Mouse (Mus musculus): ENCODE measurements around the gene Entr1. TPM values are rescaled to one million over a fixed set of nuclear protein-coding genes. Genes with fewer than 3 reads are reported as not detected.
A peak's percentile ranks its signal among the peaks of the same experiment; 100 is the strongest.

Gene Entr1
- polyA plus RNA-seq, 1 experiment from 2014 or later, result 52.6 TPM

DNA sequence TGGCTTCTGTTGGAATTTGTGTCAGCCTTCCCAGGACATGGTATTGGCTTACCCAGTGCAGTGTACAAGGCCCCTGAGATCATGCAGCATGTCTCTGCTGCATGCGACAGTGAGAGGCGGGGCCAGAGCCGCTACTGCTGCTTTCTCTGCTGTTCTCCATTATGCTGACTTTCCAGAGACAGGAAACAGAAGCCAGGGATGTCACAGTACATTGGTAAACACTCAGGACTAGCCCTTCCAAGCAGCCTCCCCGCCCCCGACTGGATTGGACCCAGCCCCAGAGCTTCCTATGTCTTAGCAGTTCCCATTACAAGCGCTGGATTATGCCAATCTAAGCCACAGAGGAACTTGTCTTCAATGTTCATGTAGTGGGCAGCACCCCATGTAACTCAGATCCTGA, 40.9 kb downstream of the Entr1 start:
- DNase-seq (ENCODE audit: low spot score) (no peak), ATAC-seq (ENCODE audit: low FRiP score, low TSS enrichment) (no peak)
- peaks cover 5% of the 10 kb centered on the region; the same call in 1 of the 2 replicates for H3K36me3 ChIP-seq (ENCODE audit: control insufficient read depth, insufficient read depth, low read length)
- no peak overlapping the region for H3K4me3 ChIP-seq (ENCODE audit: low read depth, low read length)
- H3K27me3 ChIP-seq (ENCODE audit: control insufficient read depth, insufficient read depth, low read length), result no peaks in the 10 kb centered on the region
- WGBS, result 43% methylated on average over 6 of the region's 6 CpGs
- H3K9ac ChIP-seq (ENCODE audit: low read length), result no peak overlapping the region
- H3K4me1 ChIP-seq (replicated peaks; ENCODE audit: control insufficient read depth, insufficient read depth), result no peaks in the 10 kb centered on the region; the same call in 1 of the 2 replicates
- H3K9me3 ChIP-seq (ENCODE audit: control insufficient read depth, low read length), result no peaks in the 10 kb centered on the region
- no peak overlapping the region for H3K4me2 ChIP-seq (replicated peaks; ENCODE audit: low read depth)
- peak overlapping the region; percentile 35; the same call in 1 of the 2 replicates for H3K27ac ChIP-seq (replicated peaks)
- no peak for TF ChIP-seq EP300 (optimal IDR thresholded peaks at IDR 0.05)
- TF ChIP-seq CTCF (IDR thresholded peaks at IDR 0.05; ENCODE audit: low read depth), result no peak

DNA sequence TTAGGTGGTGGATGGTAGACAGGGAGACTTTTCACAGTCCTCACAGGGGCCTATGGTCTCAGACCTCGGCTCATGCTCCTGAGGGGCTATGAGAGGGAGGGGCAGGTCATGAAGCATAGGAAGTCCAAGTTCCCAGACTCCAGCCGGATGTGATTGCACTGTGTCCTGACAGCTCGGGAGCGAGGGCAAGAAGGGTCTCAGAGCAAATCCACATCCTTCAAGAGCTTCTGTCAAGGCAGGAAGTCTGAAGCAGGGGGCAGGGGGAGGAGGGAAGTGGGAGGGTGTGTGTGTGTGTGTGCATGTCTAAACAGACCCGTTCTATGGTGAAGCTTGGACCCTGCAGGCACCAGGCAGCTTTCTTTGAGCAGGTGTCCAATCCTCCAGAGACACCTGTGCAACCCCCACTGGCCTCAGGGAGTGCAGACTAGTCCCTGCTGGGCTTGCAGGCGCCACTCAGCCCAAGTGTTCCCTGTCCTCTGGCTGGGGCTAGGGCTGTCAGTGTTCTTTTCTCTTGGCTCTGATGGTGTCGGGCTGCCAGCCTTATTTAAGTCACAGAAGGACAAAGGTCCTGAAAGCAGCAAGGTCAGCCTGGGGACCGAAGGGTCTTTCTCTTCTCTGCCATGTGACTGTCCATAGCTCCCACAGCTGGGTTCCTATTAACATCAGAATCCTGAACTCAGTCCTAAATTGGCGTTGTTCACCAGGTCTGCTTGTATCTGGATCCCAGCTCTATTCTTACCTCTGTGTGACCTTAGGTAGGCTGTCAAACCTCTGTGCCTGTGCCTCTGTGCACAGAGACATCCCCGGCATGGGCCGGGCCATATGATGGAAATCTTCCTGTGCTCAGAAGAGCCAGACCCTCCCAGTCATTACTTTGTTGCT, 46.3 kb downstream of the Entr1 start:
- Histone ChIP-seq H3K36me3 (ENCODE audit: control insufficient read depth, insufficient read depth, low read length) (peaks cover 5% of the 10 kb centered on the region; the same call in 1 of the 2 replicates), H3K27me3 (ENCODE audit: control insufficient read depth, insufficient read depth, low read length) (no peaks in the 10 kb centered on the region), H3K4me2 (replicated peaks; ENCODE audit: low read depth) (no peak overlapping the region; the same call in 1 of the 2 replicates), H3K4me1 (replicated peaks; ENCODE audit: control insufficient read depth, insufficient read depth) (peaks cover 3% of the 10 kb centered on the region), H3K9ac (ENCODE audit: low read length) (peak overlapping the region; percentile 35; the same call in 1 of the 2 replicates), H3K27ac (replicated peaks) (peak overlapping the region; percentile 81), H3K9me3 (ENCODE audit: control insufficient read depth, low read length) (no peaks in the 10 kb centered on the region), H3K4me3 (ENCODE audit: low read depth, low read length) (no peak overlapping the region)
- 47% methylated on average over 11 of the region's 11 CpGs for WGBS
- DNase-seq (ENCODE audit: low spot score) (no peak), ATAC-seq (ENCODE audit: low FRiP score, low TSS enrichment) (no peak)
- TF ChIP-seq EP300 (optimal IDR thresholded peaks at IDR 0.05), result no peak
- TF ChIP-seq CTCF (IDR thresholded peaks at IDR 0.05; ENCODE audit: low read depth), result no peak

GRCm38 (mm10) chr2:26342044-26342443, 47.1 kb downstream of the Entr1 start:
- ATAC-seq (ENCODE audit: low FRiP score, low TSS enrichment), result peak; percentile 92
- Histone ChIP-seq H3K4me2 (replicated peaks; ENCODE audit: low read depth) (no peak overlapping the region; the same call in 1 of the 2 replicates), H3K4me1 (replicated peaks; ENCODE audit: control insufficient read depth, insufficient read depth) (peaks cover 3% of the 10 kb centered on the region), H3K36me3 (ENCODE audit: control insufficient read depth, insufficient read depth, low read length) (peaks cover 5% of the 10 kb centered on the region; the same call in 1 of the 2 replicates), H3K9me3 (ENCODE audit: control insufficient read depth, low read length) (no peaks in the 10 kb centered on the region), H3K27me3 (ENCODE audit: control insufficient read depth, insufficient read depth, low read length) (no peaks in the 10 kb centered on the region), H3K27ac (replicated peaks) (peak overlapping the region; percentile 81), H3K4me3 (ENCODE audit: low read depth, low read length) (no peak overlapping the region), H3K9ac (ENCODE audit: low read length) (peak overlapping the region; percentile 35; the same call in 1 of the 2 replicates)
- DNase-seq (ENCODE audit: low spot score), result peak; percentile 90
- TF ChIP-seq CTCF (IDR thresholded peaks at IDR 0.05; ENCODE audit: low read depth) (no peak), EP300 (optimal IDR thresholded peaks at IDR 0.05) (no peak)
- WGBS, result 8% methylated on average over 10 of the region's 10 CpGs

- H3K9me3 ChIP-seq (ENCODE audit: control insufficient read depth, low read length), result no peaks in the 10 kb centered on the region
- H3K27me3 ChIP-seq (ENCODE audit: control insufficient read depth, insufficient read depth, low read length), result no peaks in the 10 kb centered on the region
- no peak overlapping the region for H3K4me3 ChIP-seq (ENCODE audit: low read depth, low read length)
- H3K36me3 ChIP-seq (ENCODE audit: control insufficient read depth, insufficient read depth, low read length), result peaks cover 5% of the 10 kb centered on the region; the same call in 1 of the 2 replicates
- peak; percentile 35 for ATAC-seq (ENCODE audit: low FRiP score, low TSS enrichment)
- peaks cover 3% of the 10 kb centered on the region for H3K4me1 ChIP-seq (replicated peaks; ENCODE audit: control insufficient read depth, insufficient read depth)
- DNase-seq (ENCODE audit: low spot score), result no peak
- 65% methylated on average over 2 of the region's 2 CpGs for WGBS
- no peak overlapping the region; the same call in 1 of the 2 replicates for H3K4me2 ChIP-seq (replicated peaks; ENCODE audit: low read depth)
- H3K9ac ChIP-seq (ENCODE audit: low read length), result no peak overlapping the region; the same call in 1 of the 2 replicates
- TF ChIP-seq CTCF (IDR thresholded peaks at IDR 0.05; ENCODE audit: low read depth), result no peak
- no peak for TF ChIP-seq EP300 (optimal IDR thresholded peaks at IDR 0.05)
- H3K27ac ChIP-seq (replicated peaks), result peak overlapping the region; percentile 81
These were observed 47.6 kb downstream of the Entr1 start for GRCm38 (mm10) chr2:26341510-26341981.

- ATAC-seq (ENCODE audit: low FRiP score, low TSS enrichment) (no peak), DNase-seq (ENCODE audit: low spot score) (no peak)
- Histone ChIP-seq H3K4me3 (ENCODE audit: low read depth, low read length) (no peak overlapping the region), H3K27me3 (ENCODE audit: control insufficient read depth, insufficient read depth, low read length) (no peaks in the 10 kb centered on the region), H3K4me1 (replicated peaks; ENCODE audit: control insufficient read depth, insufficient read depth) (peaks cover 3% of the 10 kb centered on the region), H3K27ac (replicated peaks) (no peak overlapping the region), H3K36me3 (ENCODE audit: control insufficient read depth, insufficient read depth, low read length) (no peaks in the 10 kb centered on the region), H3K4me2 (replicated peaks; ENCODE audit: low read depth) (no peak overlapping the region), H3K9me3 (ENCODE audit: control insufficient read depth, low read length) (no peaks in the 10 kb centered on the region), H3K9ac (ENCODE audit: low read length) (no peak overlapping the region)
- TF ChIP-seq CTCF (IDR thresholded peaks at IDR 0.05; ENCODE audit: low read depth) (no peak), EP300 (optimal IDR thresholded peaks at IDR 0.05) (no peak)
- WGBS, result 69% methylated on average over 5 of the region's 5 CpGs
These were observed 49.9 kb downstream of the Entr1 start for GRCm38 (mm10) chr2:26339204-26339551.

Measured in stomach, postnatal 0 days (tissue).